Mouse (Mus musculus) stomach, adult 2 months (tissue): ENCODE measurements around the gene Fxyd2. TPM values are rescaled to one million over a fixed set of nuclear protein-coding genes. Genes with fewer than 3 reads are reported as not detected.

Experiments
- polyA plus RNA-seq: library from polyadenylated mRNA; depleted of rRNA; stranded (reverse); fragments of >200 nt; gene quantifications from 2 replicates; pipeline ENCODE4 v1.2.3, GENCODE M21; 2012; rRNA removed

Gene Fxyd2
- polyA plus RNA-seq: 3.4 and 3.7 TPM in 2 replicates

DNA sequence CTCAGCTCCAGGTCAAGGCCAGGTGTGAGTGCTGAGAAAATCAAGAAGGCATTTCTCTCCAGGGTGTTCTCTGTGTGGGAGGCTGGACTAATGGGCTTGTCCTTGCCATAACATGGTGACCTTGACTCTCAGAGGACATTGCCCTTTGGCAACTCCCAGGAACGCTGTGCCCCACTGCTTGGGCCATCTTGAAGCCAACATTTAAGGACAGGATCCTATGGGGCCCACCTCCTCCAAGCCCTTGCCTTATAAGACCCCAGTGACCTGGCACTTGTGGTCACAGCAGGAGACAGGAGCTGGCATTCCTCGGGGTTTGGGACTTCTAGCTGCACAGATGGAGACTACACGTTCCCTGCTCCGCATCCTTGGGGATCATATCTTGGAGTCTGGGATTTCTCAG, at the start of gene Fxyd2:
Fxyd2 (plus strand) TSS at position 236 of the 400 bp plus-strand sequence.

DNA sequence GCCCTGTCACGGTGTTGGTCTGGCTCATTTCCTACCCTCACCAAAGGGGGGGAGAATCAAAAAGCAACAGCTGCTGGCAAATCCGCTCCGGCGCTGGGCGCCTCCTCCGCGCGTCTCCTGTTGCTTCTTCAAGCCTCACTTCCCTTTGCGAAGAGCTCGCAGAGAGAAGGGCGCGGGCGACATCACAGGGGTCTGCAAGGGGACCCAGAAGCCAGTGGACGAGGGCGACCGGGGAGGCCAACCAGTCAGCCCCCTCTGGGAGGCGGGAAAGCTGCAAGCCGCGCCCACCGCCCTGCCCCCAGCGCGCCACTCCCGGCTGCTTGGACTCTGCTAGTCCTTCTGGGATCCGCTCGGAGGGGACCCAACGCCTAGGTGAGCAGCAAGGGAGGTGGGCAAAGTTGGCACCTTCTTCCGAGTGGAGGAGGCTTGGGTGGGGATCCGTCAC, 29.3 kb upstream of the Fxyd2 start, which contains the start of gene Fxyd6:
Fxyd6 (plus strand) TSS at position 69 of the 445 bp plus-strand sequence.

DNA sequence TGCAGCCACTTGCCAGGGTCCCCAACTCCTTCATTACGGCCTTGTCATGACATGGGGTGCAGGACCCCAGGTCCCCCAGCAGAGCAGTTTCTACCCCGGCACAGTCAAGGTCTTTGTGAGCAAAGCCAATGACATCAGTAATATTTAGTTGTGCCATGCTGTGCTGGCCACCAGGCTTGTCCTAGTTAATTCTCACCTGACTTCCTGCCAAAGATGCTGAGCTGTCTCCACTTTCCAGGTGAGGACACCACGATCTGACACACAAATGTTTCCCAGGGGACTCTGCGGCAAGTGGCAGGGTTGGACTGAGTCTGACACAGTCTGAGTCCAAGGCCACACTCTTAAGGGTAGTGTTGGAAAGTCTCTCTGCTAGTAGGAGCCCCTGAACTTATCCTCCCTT, 27.0 kb downstream of the Fxyd2 start, which contains the start of gene Dscaml1:
Dscaml1 (plus strand) TSS at position 173 of the 400 bp plus-strand sequence.

Other genes starting within 250 kb of the Fxyd2 start
- 0.08 TPM in 1 of 2 replicates, not detected in the other for gene BC049352, start 217.7 kb upstream of the Fxyd2 start, polyA plus RNA-seq
- gene Tmprss4, start 195.6 kb upstream of the Fxyd2 start, polyA plus RNA-seq: 18.1 and 18.7 TPM in 2 replicates
- gene Il10ra, start 130.5 kb upstream of the Fxyd2 start, polyA plus RNA-seq: 1.2 and 1.8 TPM in 2 replicates
- gene Tmprss13, start 80.6 kb upstream of the Fxyd2 start, polyA plus RNA-seq: 9.6 and 16.8 TPM in 2 replicates
- gene Fxyd6, start 29.5 kb upstream of the Fxyd2 start, polyA plus RNA-seq: 43.4 and 66.9 TPM in 2 replicates
- 0.08 and 0.15 TPM in 2 replicates for gene Dscaml1, start 27.0 kb downstream of the Fxyd2 start, polyA plus RNA-seq